Mouse (Mus musculus) lung, embryonic 16.5 days (tissue): ENCODE measurements around the gene Lipk. TPM values are rescaled to one million over a fixed set of nuclear protein-coding genes. Genes with fewer than 3 reads are reported as not detected.

ENCODE experiments used
- ATAC-seq: fragments of 200-750 bp; cut with Nextera tagmentation; 2 replicates; pipeline ENCODE4 v1.8.0; 2017; ENCODE audit warnings: low read depth, mild to moderate bottlenecking, moderate library complexity
- H3K27ac ChIP-seq: fragments of 300-500 bp; sonication (generic); 2 replicates; pipeline ENCODE4 v1.5.1; 2014; ENCODE audit warnings: mild to moderate bottlenecking, control low read depth, low read length
- H3K27me3 ChIP-seq: fragments of 300-500 bp; sonication (generic); 2 replicates; pipeline ENCODE4 v1.6.1; 2014; ENCODE audit warnings: low read depth, low read length, mixed read lengths; ENCODE audit not compliant: control insufficient read depth, insufficient read depth
- H3K36me3 ChIP-seq: fragments of 300-500 bp; sonication (generic); 2 replicates; pipeline ENCODE4 v1.6.1; 2014; ENCODE audit warnings: low read length; ENCODE audit not compliant: control insufficient read depth, insufficient read depth
- H3K4me1 ChIP-seq: fragments of 300-500 bp; sonication (generic); replicated peaks from 2 replicates; pipeline ENCODE4 v1.6.1; 2014; ENCODE audit warnings: low read length, mixed read lengths; ENCODE audit not compliant: control insufficient read depth, insufficient read depth
- H3K4me2 ChIP-seq: fragments of 300-500 bp; sonication (generic); 2 replicates; pipeline ENCODE4 v1.6.1; 2014; ENCODE audit warnings: low read depth, low read length, control low read depth
- H3K4me3 ChIP-seq: fragments of 300-500 bp; sonication (generic); 2 replicates; pipeline ENCODE4 v1.5.1; 2014; ENCODE audit warnings: mild to moderate bottlenecking, low read length, control low read depth
- H3K9ac ChIP-seq: fragments of 300-500 bp; sonication (generic); 2 replicates; pipeline ENCODE4 v1.6.1; 2014; ENCODE audit warnings: low read length, control low read depth
- H3K9me3 ChIP-seq: fragments of 300-500 bp; sonication (generic); 2 replicates; pipeline ENCODE4 v1.6.1; 2016; ENCODE audit warnings: low read length; ENCODE audit not compliant: control insufficient read depth
- WGBS: fragments of 180-500 bp; shearing (Covaris S2); extraction: QIAGEN DNeasy Blood & Tissue Kit; methylation state at CpG from one replicate; pipeline ENCODE4 v1.1.7; 2014; 5-methylcytosine and 5-hydroxymethylcytosine counted together
- polyA plus RNA-seq: library from polyadenylated mRNA; unstranded; fragments of >200 nt; fragmentation: Nextera tagmentation; extraction: Ambion mirVana; gene quantifications from 2 replicates; pipeline ENCODE4 v1.2.1, GENCODE M21; 2015

Gene Lipk
- polyA plus RNA-seq, 1 experiment from 2014 or later = not detected

GRCm38 (mm10) chr19:34051502-34051901 lies 43.4 kb downstream of the Lipk start:
- no peak overlapping the region for H3K27ac ChIP-seq
- no peak for ATAC-seq
- H3K9me3 ChIP-seq = no peaks in the 10 kb centered on the region
- no peaks in the 10 kb centered on the region for H3K27me3 ChIP-seq
- no peaks in the 10 kb centered on the region for H3K36me3 ChIP-seq
- H3K4me1 ChIP-seq = no peaks in the 10 kb centered on the region
- 72% methylated on average over 3 of the region's 3 CpGs for WGBS
- H3K9ac ChIP-seq = no peak overlapping the region
- H3K4me2 ChIP-seq = no peak overlapping the region
- H3K4me3 ChIP-seq = no peak overlapping the region

GRCm38 (mm10) chr19:34063547-34063946 lies 55.5 kb downstream of the Lipk start:
- ATAC-seq = no peak
- 46% methylated on average over 1 of the region's 1 CpGs for WGBS
- no peak overlapping the region for H3K9ac ChIP-seq
- no peak overlapping the region for H3K4me2 ChIP-seq
- no peaks in the 10 kb centered on the region for H3K27me3 ChIP-seq
- no peak overlapping the region for H3K4me3 ChIP-seq
- H3K36me3 ChIP-seq = no peaks in the 10 kb centered on the region
- H3K4me1 ChIP-seq = no peaks in the 10 kb centered on the region
- no peak overlapping the region for H3K27ac ChIP-seq
- no peaks in the 10 kb centered on the region for H3K9me3 ChIP-seq

GRCm38 (mm10) chr19:34064059-34064458 lies 56.0 kb downstream of the Lipk start:
- Histone ChIP-seq H3K4me1 (no peaks in the 10 kb centered on the region), H3K27ac (no peak overlapping the region), H3K4me2 (no peak overlapping the region), H3K36me3 (no peaks in the 10 kb centered on the region), H3K27me3 (no peaks in the 10 kb centered on the region), H3K4me3 (no peak overlapping the region), H3K9me3 (no peaks in the 10 kb centered on the region), H3K9ac (no peak overlapping the region)
- 77% methylated on average over 4 of the region's 4 CpGs for WGBS
- no peak for ATAC-seq

GRCm38 (mm10) chr19:34066779-34067472 lies 58.8 kb downstream of the Lipk start, which contains the start of gene Lipn:
TSS of gene Lipn (plus strand) at chr19:34067358.
- H3K4me2 ChIP-seq = no peak within 1 kb of the TSS
- H3K4me3 ChIP-seq = no peak within 1 kb of the TSS
- ATAC-seq = no peak
- H3K9me3 ChIP-seq = no peaks in the 10 kb centered on the region
- H3K36me3 ChIP-seq = no peaks in the 10 kb centered on the region
- WGBS = 83% methylated on average over 9 of the region's 9 CpGs
- no peak within 1 kb of the TSS for H3K27ac ChIP-seq
- no peaks in the 10 kb centered on the region for H3K4me1 ChIP-seq
- H3K27me3 ChIP-seq = no peaks in the 10 kb centered on the region
- no peak within 1 kb of the TSS for H3K9ac ChIP-seq

- H3K9ac ChIP-seq = no peak overlapping the region
- no peak overlapping the region for H3K4me3 ChIP-seq
- no peaks in the 10 kb centered on the region for H3K27me3 ChIP-seq
- no peak overlapping the region for H3K27ac ChIP-seq
- no peaks in the 10 kb centered on the region for H3K4me1 ChIP-seq
- H3K36me3 ChIP-seq = no peaks in the 10 kb centered on the region
- H3K9me3 ChIP-seq = no peaks in the 10 kb centered on the region
- ATAC-seq = no peak
- no peak overlapping the region for H3K4me2 ChIP-seq
These were observed 66.1 kb downstream of the Lipk start for GRCm38 (mm10) chr19:34074239-34074638.

GRCm38 (mm10) chr19:34078130-34078529 lies 70.0 kb downstream of the Lipk start:
- WGBS = 55% methylated on average over 2 of the region's 2 CpGs
- H3K4me1 ChIP-seq = no peaks in the 10 kb centered on the region
- no peak for ATAC-seq
- H3K4me2 ChIP-seq = no peak overlapping the region
- no peak overlapping the region for H3K27ac ChIP-seq
- no peak overlapping the region for H3K9ac ChIP-seq
- no peaks in the 10 kb centered on the region for H3K36me3 ChIP-seq
- no peak overlapping the region for H3K4me3 ChIP-seq
- H3K9me3 ChIP-seq = no peaks in the 10 kb centered on the region
- no peaks in the 10 kb centered on the region for H3K27me3 ChIP-seq

- H3K9ac ChIP-seq = no peak overlapping the region
- H3K4me1 ChIP-seq = no peaks in the 10 kb centered on the region
- no peaks in the 10 kb centered on the region for H3K9me3 ChIP-seq
- no peaks in the 10 kb centered on the region for H3K36me3 ChIP-seq
- no peak overlapping the region for H3K27ac ChIP-seq
- H3K4me2 ChIP-seq = no peak overlapping the region
- 61% methylated on average over 3 of the region's 3 CpGs for WGBS
- no peak overlapping the region for H3K4me3 ChIP-seq
- H3K27me3 ChIP-seq = no peaks in the 10 kb centered on the region
- ATAC-seq = no peak
These were observed 81.1 kb downstream of the Lipk start for GRCm38 (mm10) chr19:34089011-34089680.

- WGBS = 52% methylated on average over 5 of the region's 5 CpGs
- Histone ChIP-seq H3K27ac (no peak overlapping the region), H3K4me3 (no peak overlapping the region), H3K9me3 (no peaks in the 10 kb centered on the region), H3K36me3 (no peaks in the 10 kb centered on the region), H3K4me1 (no peaks in the 10 kb centered on the region), H3K9ac (no peak overlapping the region), H3K27me3 (no peaks in the 10 kb centered on the region), H3K4me2 (no peak overlapping the region)
- ATAC-seq = no peak
These were observed 87.3 kb downstream of the Lipk start for GRCm38 (mm10) chr19:34095381-34095780.

- ATAC-seq = no peak
- no peaks in the 10 kb centered on the region for H3K4me1 ChIP-seq
- no peaks in the 10 kb centered on the region for H3K36me3 ChIP-seq
- no peak overlapping the region for H3K9ac ChIP-seq
- no peaks in the 10 kb centered on the region for H3K9me3 ChIP-seq
- no peak overlapping the region for H3K27ac ChIP-seq
- H3K4me3 ChIP-seq = no peak overlapping the region
- WGBS = 45% methylated on average over 1 of the region's 1 CpGs
- no peaks in the 10 kb centered on the region for H3K27me3 ChIP-seq
- H3K4me2 ChIP-seq = no peak overlapping the region
These were observed 88.1 kb downstream of the Lipk start for GRCm38 (mm10) chr19:34096228-34096627.
